Mouse (Mus musculus): ENCODE data around the gene Gm2237.
"Not testable (repeated sequence)": the region's sequence is repeated elsewhere in the genome, so short reads cannot be mapped to it uniquely, and the experiment has no call there.

Gene Gm2237

GRCm38 (mm10) chr14:19584804-19585667, at the start of gene Gm2237:
Gene Gm2237, minus strand, starts transcription at chr14:19585135.
- not testable (repeated sequence) for DNase-seq (ENCODE audit: low spot score)

GRCm38 (mm10) chr14:19602481-19602880, 17.5 kb upstream of the Gm2237 start, which contains the start of gene Gm5458:
Gene Gm5458, minus strand, starts transcription at chr14:19602581.
- DNase-seq (ENCODE audit: low spot score) = not testable (repeated sequence)

- not testable (repeated sequence) for DNase-seq (ENCODE audit: low spot score)
Observed at GRCm38 (mm10) chr14:19549863-19550262, 35.1 kb downstream of the Gm2237 start, which contains the start of gene Gm2244. Gene Gm2244, minus strand, starts transcription at chr14:19549963.

All from ovary, postnatal 10 days (tissue).